Mouse (Mus musculus) ES-Bruce4 (cell line): ENCODE results near the gene Cep104. TPM values are rescaled to one million over a fixed set of nuclear protein-coding genes. Genes with fewer than 3 reads are reported as not detected.
A peak's percentile ranks its signal among the peaks of the same experiment; 100 is the strongest.

Experiments
- H3K27ac ChIP-seq: 2 replicates; pipeline ENCODE4 v1.5.1; 2012; ENCODE audit warnings: low read length, inconsistent platforms; ENCODE audit not compliant: insufficient read depth
- H3K27me3 ChIP-seq: 2 replicates; pipeline ENCODE4 v1.6.1; 2012; ENCODE audit warnings: mild to moderate bottlenecking, low read length, inconsistent platforms; ENCODE audit not compliant: control insufficient read depth, poor library complexity, insufficient read depth, severe bottlenecking
- H3K36me3 ChIP-seq: 2 replicates; pipeline ENCODE4 v1.6.1; 2012; ENCODE audit warnings: inconsistent platforms, mild to moderate bottlenecking, low read length, moderate library complexity; ENCODE audit not compliant: control insufficient read depth, poor library complexity, insufficient read depth, severe bottlenecking
- H3K4me1 ChIP-seq: one replicate; pipeline ENCODE4 v1.8.1; 2011; ENCODE audit warnings: low read length; ENCODE audit not compliant: control insufficient read depth, insufficient read depth
- H3K4me3 ChIP-seq: 2 replicates; pipeline ENCODE4 v1.5.1; 2011; ENCODE audit warnings: low read depth, mild to moderate bottlenecking, low read length
- H3K9ac ChIP-seq: 2 replicates; pipeline ENCODE4 v1.6.1; 2012; ENCODE audit warnings: low read depth, mild to moderate bottlenecking, inconsistent platforms; ENCODE audit not compliant: poor library complexity, severe bottlenecking
- H3K9me3 ChIP-seq: replicated peaks from 2 replicates; pipeline ENCODE4 v1.6.1; 2012; ENCODE audit warnings: mild to moderate bottlenecking, low read length, inconsistent platforms; ENCODE audit not compliant: control insufficient read depth, poor library complexity, insufficient read depth, severe bottlenecking
- CTCF ChIP-seq: IDR thresholded peaks from one replicate; pipeline ENCODE4 v1.8.1; 2011; ENCODE audit warnings: low read depth, low read length
- EP300 ChIP-seq: IDR thresholded peaks from 2 replicates; pipeline ENCODE4 v1.6.1; 2011; ENCODE audit warnings: low read depth, low read length; ENCODE audit not compliant: insufficient read depth
- POLR2A ChIP-seq: IDR thresholded peaks from one replicate; pipeline ENCODE4 v1.8.1; 2011; ENCODE audit warnings: low read length; ENCODE audit not compliant: insufficient read depth
- polyA plus RNA-seq: library from polyadenylated mRNA; stranded (reverse); fragments of >200 nt; gene quantifications from 2 replicates; pipeline ENCODE4 v1.2.4, GENCODE M21; 2011; ENCODE audit warnings: low read depth; ENCODE audit not compliant: missing spikeins, insufficient read depth, insufficient read length

The Cep104 gene
- polyA plus RNA-seq, 1 experiment, result 17.6 TPM

GRCm38 (mm10) chr4:154045837-154046236 is 70.8 kb downstream of the Cep104 start:
- no peaks in the 10 kb centered on the region for H3K36me3 ChIP-seq
- no peak overlapping the region for H3K4me3 ChIP-seq
- H3K9ac ChIP-seq, result no peak overlapping the region

GRCm38 (mm10) chr4:154051401-154051800 is 76.4 kb downstream of the Cep104 start:
- Histone ChIP-seq H3K27ac (no peak overlapping the region), H3K36me3 (no peaks in the 10 kb centered on the region), H3K9me3 (no peaks in the 10 kb centered on the region), H3K27me3 (no peaks in the 10 kb centered on the region), H3K4me3 (no peak overlapping the region), H3K4me1 (no peaks in the 10 kb centered on the region), H3K9ac (no peak overlapping the region)
- TF ChIP-seq EP300, result no peak
- TF ChIP-seq POLR2A, result no peak
- TF ChIP-seq CTCF, result no peak

More at GRCm38 (mm10) chr4:154045837-154046236, 70.8 kb downstream of the Cep104 start:
- Histone ChIP-seq H3K27ac (no peak overlapping the region), H3K4me1 (no peaks in the 10 kb centered on the region), H3K27me3 (no peaks in the 10 kb centered on the region), H3K9me3 (no peaks in the 10 kb centered on the region)
- TF ChIP-seq CTCF (peak; percentile 37), POLR2A (no peak), EP300 (no peak)

- TF ChIP-seq CTCF (peak; percentile 76), EP300 (no peak)
- Histone ChIP-seq H3K36me3 (no peaks in the 10 kb centered on the region), H3K9ac (no peak overlapping the region), H3K27me3 (no peaks in the 10 kb centered on the region), H3K4me3 (no peak overlapping the region), H3K27ac (no peak overlapping the region), H3K9me3 (no peaks in the 10 kb centered on the region), H3K4me1 (no peaks in the 10 kb centered on the region)
Observed at GRCm38 (mm10) chr4:154053065-154053464, 78.1 kb downstream of the Cep104 start.

GRCm38 (mm10) chr4:154055482-154055881 is 80.5 kb downstream of the Cep104 start:
- Histone ChIP-seq H3K36me3 (no peaks in the 10 kb centered on the region), H3K4me3 (no peak overlapping the region), H3K27ac (no peak overlapping the region), H3K4me1 (no peaks in the 10 kb centered on the region), H3K9ac (no peak overlapping the region), H3K9me3 (no peaks in the 10 kb centered on the region), H3K27me3 (no peaks in the 10 kb centered on the region)
- TF ChIP-seq EP300 (no peak), POLR2A (no peak), CTCF (no peak)

- H3K4me3 ChIP-seq, result no peak overlapping the region
- no peaks in the 10 kb centered on the region for H3K4me1 ChIP-seq
- no peak for TF ChIP-seq CTCF
- H3K27ac ChIP-seq, result no peak overlapping the region
- no peak overlapping the region for H3K9ac ChIP-seq
- no peaks in the 10 kb centered on the region for H3K36me3 ChIP-seq
- H3K27me3 ChIP-seq, result no peaks in the 10 kb centered on the region
- no peaks in the 10 kb centered on the region for H3K9me3 ChIP-seq
Observed at GRCm38 (mm10) chr4:154056046-154056445, 81.1 kb downstream of the Cep104 start.

- no peaks in the 10 kb centered on the region for H3K27me3 ChIP-seq
- no peaks in the 10 kb centered on the region for H3K4me1 ChIP-seq
- TF ChIP-seq POLR2A (no peak), EP300 (no peak), CTCF (no peak)
- no peaks in the 10 kb centered on the region for H3K36me3 ChIP-seq
- no peak overlapping the region for H3K27ac ChIP-seq
- H3K4me3 ChIP-seq, result no peak overlapping the region
- no peak overlapping the region for H3K9ac ChIP-seq
- H3K9me3 ChIP-seq, result no peaks in the 10 kb centered on the region
Observed at GRCm38 (mm10) chr4:154056661-154057060, 81.7 kb downstream of the Cep104 start.
